Mouse (Mus musculus) frontal cortex, postnatal 25 days (tissue): Measurements from ENCODE around the gene Olfr143.

Experiments
- DNase-seq, 2 experiments: peaks; one replicate each; pipeline ENCODE4 v3.0.0; 2022; ENCODE audit warnings: low spot score in 2 of 2

The Olfr143 gene

GRCm38 (mm10) chr9:38252474-38252873 is at the start of gene Olfr143:
Gene Olfr143 (plus strand): TSS chr9:38252774.
- DNase-seq: no peak

GRCm38 (mm10) chr9:38208065-38208464 is 44.5 kb upstream of the Olfr143 start, which contains the start of gene Olfr893:
Gene Olfr893 (plus strand): TSS chr9:38208365.
- no peak for DNase-seq

- DNase-seq: no peak
These were observed 34.8 kb upstream of the Olfr143 start, which contains the start of gene Olfr894 for GRCm38 (mm10) chr9:38217755-38218154. Gene Olfr894 (plus strand): TSS chr9:38218055.

- no peak for DNase-seq
These were observed 15.0 kb downstream of the Olfr143 start, which contains the start of gene Olfr895 for GRCm38 (mm10) chr9:38267551-38267950. Gene Olfr895 (plus strand): TSS chr9:38267851.

- no peak for DNase-seq
These were observed 38.2 kb downstream of the Olfr143 start, which contains the start of gene Olfr896-ps1 for GRCm38 (mm10) chr9:38290807-38291206. Gene Olfr896-ps1 (plus strand): TSS chr9:38291107.
